Mouse (Mus musculus) kidney, adult 2 months (tissue): ENCODE results near the gene Map2k6. TPM values are rescaled to one million over a fixed set of nuclear protein-coding genes. Genes with fewer than 3 reads are reported as not detected.

ENCODE experiments used
- DNase-seq: peaks from one replicate; pipeline ENCODE4 v3.0.0; 2021
- H3K27ac ChIP-seq: fragments of 200-500 bp; 2 replicates; pipeline ENCODE4 v1.5.1; 2012; ENCODE audit warnings: low read depth, low read length, control low read depth, inconsistent platforms; ENCODE audit not compliant: insufficient read depth
- H3K27me3 ChIP-seq: fragments of 200-500 bp; replicated peaks from 2 replicates; pipeline ENCODE4 v1.6.1; 2012; ENCODE audit warnings: mild to moderate bottlenecking, moderate library complexity, low read length, inconsistent platforms; ENCODE audit not compliant: control insufficient read depth, insufficient read depth
- H3K36me3 ChIP-seq: fragments of 200-500 bp; 2 replicates; pipeline ENCODE4 v1.6.1; 2012; ENCODE audit warnings: mild to moderate bottlenecking, moderate library complexity, low read length, inconsistent platforms; ENCODE audit not compliant: control insufficient read depth, insufficient read depth
- H3K4me1 ChIP-seq: fragments of 200-500 bp; 2 replicates; pipeline ENCODE4 v1.6.1; 2011; ENCODE audit warnings: low read length; ENCODE audit not compliant: control insufficient read depth, insufficient read depth
- H3K4me3 ChIP-seq: fragments of 200-500 bp; 2 replicates; pipeline ENCODE4 v1.5.1; 2011; ENCODE audit warnings: mild to moderate bottlenecking, low read depth, low read length, control low read depth; ENCODE audit not compliant: insufficient read depth
- CTCF ChIP-seq: fragments of 200-500 bp; conservative IDR thresholded peaks from 2 replicates; pipeline ENCODE4 v1.5.1; 2011; ENCODE audit warnings: low read depth, mild to moderate bottlenecking, control low read depth, low read length, moderate library complexity, mixed read lengths; ENCODE audit not compliant: insufficient read depth, insufficient read length
- POLR2A ChIP-seq: fragments of 200-500 bp; IDR thresholded peaks from one replicate; pipeline ENCODE4 v1.6.1; 2011; ENCODE audit warnings: low read depth, low read length, control low read depth
- WGBS: fragments of 180-500 bp; shearing (Covaris S2); methylation state at CpG from one replicate; pipeline ENCODE4 v1.1.7; 2018; 5-methylcytosine and 5-hydroxymethylcytosine counted together
- polyA plus RNA-seq: library from polyadenylated mRNA; depleted of rRNA; stranded (reverse); fragments of >200 nt; gene quantifications from 2 replicates; pipeline ENCODE4 v1.2.3, GENCODE M21; 2012

Map2k6 gene
- polyA plus RNA-seq, 1 experiment: 6.6 TPM

- no peak for TF ChIP-seq CTCF
- TF ChIP-seq POLR2A: no peak
- no peak overlapping the region for H3K27ac ChIP-seq
- no peak overlapping the region for H3K4me3 ChIP-seq
- H3K36me3 ChIP-seq: no peaks in the 10 kb centered on the region
- peaks cover 8% of the 10 kb centered on the region; the same call in 1 of the 2 replicates for H3K4me1 ChIP-seq
- no peaks in the 10 kb centered on the region for H3K27me3 ChIP-seq
- WGBS: 53% methylated on average over 9 of the region's 9 CpGs
- no peak for DNase-seq
These were observed 6.7 kb downstream of the Map2k6 start for GRCm38 (mm10) chr11:110405607-110406006.

- no peak for TF ChIP-seq POLR2A
- 0 out of 2 replicates have a peak, but pooled peaks have one; percentile 14 for TF ChIP-seq CTCF
- H3K36me3 ChIP-seq: no peaks in the 10 kb centered on the region
- DNase-seq: no peak
- no peak overlapping the region for H3K27ac ChIP-seq
- 83% methylated on average over 12 of the region's 12 CpGs for WGBS
- peaks cover 3% of the 10 kb centered on the region; the same call in 1 of the 2 replicates for H3K4me1 ChIP-seq
- H3K27me3 ChIP-seq: no peaks in the 10 kb centered on the region
- no peak overlapping the region for H3K4me3 ChIP-seq
These were observed 10.2 kb downstream of the Map2k6 start for GRCm38 (mm10) chr11:110409131-110409530.

GRCm38 (mm10) chr11:110409776-110410175 lies 10.9 kb downstream of the Map2k6 start:
- WGBS: 71% methylated on average over 9 of the region's 9 CpGs
- no peaks in the 10 kb centered on the region for H3K36me3 ChIP-seq

GRCm38 (mm10) chr11:110411596-110411995 lies 12.7 kb downstream of the Map2k6 start:
- 94% methylated on average over 13 of the region's 13 CpGs for WGBS

More at GRCm38 (mm10) chr11:110409776-110410175, 10.9 kb downstream of the Map2k6 start:
- Histone ChIP-seq H3K27me3 (no peaks in the 10 kb centered on the region), H3K27ac (no peak overlapping the region), H3K4me1 (peaks cover 3% of the 10 kb centered on the region; the same call in 1 of the 2 replicates), H3K4me3 (no peak overlapping the region)
- TF ChIP-seq POLR2A (no peak), CTCF (peak; percentile 59)
- DNase-seq: peak; percentile 40

GRCm38 (mm10) chr11:110414263-110414662 lies 15.3 kb downstream of the Map2k6 start:
- 80% methylated on average over 7 of the region's 7 CpGs for WGBS
- H3K4me3 ChIP-seq: no peak overlapping the region
- H3K4me1 ChIP-seq: 0 out of 2 replicates have a peak, but pooled peaks cover 3% of the 10 kb centered on the region
- no peaks in the 10 kb centered on the region for H3K27me3 ChIP-seq
- no peak overlapping the region for H3K27ac ChIP-seq
- H3K36me3 ChIP-seq: no peaks in the 10 kb centered on the region
- no peak for DNase-seq
- TF ChIP-seq CTCF: no peak
- no peak for TF ChIP-seq POLR2A

More at GRCm38 (mm10) chr11:110411596-110411995, 12.7 kb downstream of the Map2k6 start:
- Histone ChIP-seq H3K27ac (no peak overlapping the region), H3K4me3 (no peak overlapping the region), H3K4me1 (0 out of 2 replicates have a peak, but pooled peaks cover 3% of the 10 kb centered on the region), H3K27me3 (no peaks in the 10 kb centered on the region), H3K36me3 (no peaks in the 10 kb centered on the region)
- TF ChIP-seq CTCF (no peak), POLR2A (no peak)
- no peak for DNase-seq

- 64% methylated on average over 6 of the region's 6 CpGs for WGBS
- TF ChIP-seq CTCF (no peak), POLR2A (no peak)
- no peaks in the 10 kb centered on the region for H3K4me1 ChIP-seq
- H3K27me3 ChIP-seq: no peaks in the 10 kb centered on the region
- no peaks in the 10 kb centered on the region for H3K36me3 ChIP-seq
- no peak overlapping the region for H3K27ac ChIP-seq
- no peak for DNase-seq
- H3K4me3 ChIP-seq: no peak overlapping the region
These were observed 17.8 kb downstream of the Map2k6 start for GRCm38 (mm10) chr11:110416691-110417090.

- Histone ChIP-seq H3K4me3 (no peak overlapping the region), H3K27ac (no peak overlapping the region), H3K4me1 (no peaks in the 10 kb centered on the region), H3K27me3 (no peaks in the 10 kb centered on the region), H3K36me3 (no peaks in the 10 kb centered on the region)
- DNase-seq: no peak
- WGBS: 81% methylated on average over 7 of the region's 7 CpGs
- TF ChIP-seq POLR2A (no peak), CTCF (no peak)
These were observed 21.5 kb downstream of the Map2k6 start for GRCm38 (mm10) chr11:110420463-110420862.
